Mouse (Mus musculus) megakaryocyte, embryonic 14.5 days (primary cell): ENCODE measurements around the gene A630076J17Rik. TPM values are rescaled to one million over a fixed set of nuclear protein-coding genes. Genes with fewer than 3 reads are reported as not detected.

ENCODE experiments used
- H3K27me3 ChIP-seq: replicated peaks from 2 replicates; pipeline ENCODE3; 2012; ENCODE audit warnings: inconsistent platforms
- H3K36me3 ChIP-seq: replicated peaks from 2 replicates; pipeline ENCODE3; 2012; ENCODE audit warnings: low read length, inconsistent platforms, mixed read lengths
- H3K4me1 ChIP-seq: 2 replicates; pipeline ENCODE4 v1.6.1; 2012; ENCODE audit warnings: inconsistent platforms
- H3K4me3 ChIP-seq: replicated peaks from 2 replicates; pipeline ENCODE3; 2012; ENCODE audit warnings: moderate library complexity, mild to moderate bottlenecking, inconsistent platforms
- H3K9me3 ChIP-seq: 2 replicates; pipeline ENCODE4 v1.6.1; 2012; ENCODE audit warnings: inconsistent platforms
- FLI1 ChIP-seq: IDR thresholded peaks from 2 replicates; pipeline ENCODE4 v1.6.1; 2012; ENCODE audit warnings: low read length, inconsistent platforms, mixed read lengths
- GATA1 ChIP-seq: IDR thresholded peaks from 3 replicates; pipeline ENCODE4 v1.6.1; 2012; ENCODE audit warnings: mixed read lengths, low read length, inconsistent platforms, borderline replicate concordance
- polyA plus RNA-seq: library from polyadenylated mRNA; stranded (reverse); fragments of >175 nt; gene quantifications from 2 replicates; pipeline ENCODE4 v1.2.3, GENCODE M21; 2012; ENCODE audit warnings: low replicate concordance; ENCODE audit not compliant: insufficient read depth

Gene A630076J17Rik
- polyA plus RNA-seq, 1 experiment: not detected

DNA sequence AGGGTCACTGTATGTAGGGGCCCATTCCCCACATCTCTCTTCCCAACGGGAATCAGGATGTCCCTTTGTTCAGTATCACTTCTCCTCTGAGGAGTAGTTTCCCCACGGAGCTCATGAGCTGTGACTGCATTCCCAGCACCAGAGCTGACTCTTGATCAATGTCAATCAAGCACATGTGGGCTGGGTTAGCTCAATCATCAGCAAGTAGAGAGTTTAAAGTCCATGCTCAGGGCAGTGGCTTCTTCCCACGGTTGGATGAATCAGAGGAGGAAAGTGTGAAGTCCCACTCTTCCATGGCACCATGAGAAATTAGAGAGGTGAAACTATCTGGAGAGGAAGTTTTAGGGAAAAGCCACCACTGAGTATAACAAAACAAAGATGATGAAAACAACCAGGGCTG, 18.6 kb downstream of the A630076J17Rik start:
- TF ChIP-seq FLI1 (no peak), GATA1 (no peak)
- Histone ChIP-seq H3K36me3 (no peaks in the 10 kb centered on the region), H3K27me3 (peaks cover 38% of the 10 kb centered on the region), H3K9me3 (no peaks in the 10 kb centered on the region), H3K4me1 (peaks cover 17% of the 10 kb centered on the region), H3K4me3 (no peak overlapping the region)

DNA sequence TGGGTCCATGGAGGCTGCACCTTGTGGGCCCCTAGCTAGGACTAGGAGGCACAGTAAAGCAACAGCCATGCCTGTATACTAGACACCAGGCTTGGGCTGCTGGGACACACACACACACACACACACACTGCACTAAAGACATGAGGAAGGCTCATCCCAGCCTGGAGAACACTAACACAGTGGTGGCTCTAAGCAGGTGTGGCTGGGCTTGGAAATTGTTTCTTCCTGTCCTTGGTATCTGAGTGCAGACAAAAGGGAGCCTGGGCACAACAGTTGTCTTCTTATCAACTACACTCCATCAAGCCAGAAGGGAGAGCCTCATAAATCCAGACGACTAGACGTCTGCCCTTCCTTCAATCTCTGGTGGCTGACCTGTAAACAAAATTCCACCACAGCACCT, 19.9 kb downstream of the A630076J17Rik start:
- no peaks in the 10 kb centered on the region for H3K36me3 ChIP-seq
- no peaks in the 10 kb centered on the region for H3K9me3 ChIP-seq
- no peak overlapping the region for H3K4me3 ChIP-seq
- peaks cover 17% of the 10 kb centered on the region for H3K4me1 ChIP-seq
- TF ChIP-seq GATA1 (no peak), FLI1 (no peak)
- peaks cover 26% of the 10 kb centered on the region for H3K27me3 ChIP-seq

DNA sequence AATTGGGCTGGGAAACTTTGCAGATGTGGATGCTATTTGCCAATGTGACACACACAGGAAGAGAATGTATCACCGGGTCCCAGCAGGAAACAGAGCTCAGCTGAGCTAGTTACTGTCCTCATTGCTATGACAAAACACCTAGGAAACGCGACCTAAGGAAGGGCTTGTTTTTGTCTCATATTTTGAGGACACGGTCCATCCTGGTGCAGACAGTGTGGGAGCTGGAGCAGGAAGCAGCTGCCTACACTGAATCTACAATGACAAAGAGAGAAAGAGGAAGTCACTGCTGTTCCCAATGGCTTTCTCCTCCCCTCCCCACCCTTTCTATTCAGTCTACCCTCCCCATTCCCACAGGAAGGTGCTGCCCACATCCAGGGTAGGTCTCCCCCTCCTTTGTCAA, 21.6 kb downstream of the A630076J17Rik start:
- Histone ChIP-seq H3K4me3 (peak overlapping the region; percentile 55), H3K9me3 (no peaks in the 10 kb centered on the region), H3K4me1 (peaks cover 17% of the 10 kb centered on the region), H3K36me3 (no peaks in the 10 kb centered on the region), H3K27me3 (peaks cover 22% of the 10 kb centered on the region)
- TF ChIP-seq FLI1 (no peak), GATA1 (no peak)

DNA sequence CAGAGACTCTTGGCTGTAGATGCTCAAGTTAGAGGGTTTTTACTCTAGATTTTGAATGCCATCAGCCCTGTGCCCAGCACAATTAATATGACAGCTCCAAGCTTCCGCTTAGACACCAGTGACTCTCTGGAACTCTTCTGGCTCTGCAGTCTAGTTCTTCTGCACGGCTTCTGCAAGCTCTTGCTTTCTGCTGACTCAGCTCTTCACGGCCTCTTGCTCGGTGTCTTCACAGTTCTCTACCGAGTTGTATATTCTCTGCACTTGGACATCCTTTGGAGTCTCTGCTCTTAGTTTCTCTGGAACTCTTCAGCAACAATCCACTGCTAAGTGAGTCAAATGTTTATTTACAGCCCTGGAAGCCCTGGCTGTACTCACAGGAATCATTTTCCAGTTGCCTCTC, 23.5 kb downstream of the A630076J17Rik start:
- peaks cover 16% of the 10 kb centered on the region for H3K27me3 ChIP-seq
- H3K4me3 ChIP-seq: no peak overlapping the region
- H3K4me1 ChIP-seq: peaks cover 17% of the 10 kb centered on the region
- H3K36me3 ChIP-seq: no peaks in the 10 kb centered on the region
- no peaks in the 10 kb centered on the region for H3K9me3 ChIP-seq
- TF ChIP-seq FLI1 (no peak), GATA1 (no peak)

DNA sequence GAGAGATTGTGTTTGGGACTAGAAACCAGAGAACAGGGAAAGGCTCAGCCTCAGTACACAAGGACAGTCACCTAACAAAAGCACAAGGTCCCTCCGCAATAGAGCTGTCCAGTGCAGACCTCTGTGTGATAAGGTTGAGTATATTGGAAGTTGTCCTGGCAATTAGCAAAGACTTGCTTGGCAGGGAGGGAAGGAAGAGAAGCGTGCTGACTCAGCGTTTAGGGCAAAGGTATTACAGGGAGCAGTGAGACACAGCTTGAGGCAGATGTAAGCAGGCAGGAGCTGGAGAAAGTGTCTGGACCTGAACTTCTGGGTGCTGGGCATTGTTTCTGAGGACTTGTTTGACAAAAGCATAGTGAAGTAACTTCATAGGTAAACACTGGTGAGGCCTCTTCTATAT, 25.6 kb downstream of the A630076J17Rik start:
- TF ChIP-seq GATA1: no peak
- no peak for TF ChIP-seq FLI1
- H3K4me1 ChIP-seq: peaks cover 12% of the 10 kb centered on the region

GRCm38 (mm10) chr3:107256724-107257123, 26.3 kb downstream of the A630076J17Rik start:
- Histone ChIP-seq H3K27me3 (peaks cover 18% of the 10 kb centered on the region), H3K4me3 (no peak overlapping the region), H3K4me1 (peaks cover 8% of the 10 kb centered on the region), H3K9me3 (no peaks in the 10 kb centered on the region), H3K36me3 (no peaks in the 10 kb centered on the region)
- TF ChIP-seq FLI1 (no peak), GATA1 (no peak)

More for the DNA sequence above, 25.6 kb downstream of the A630076J17Rik start:
- peaks cover 18% of the 10 kb centered on the region for H3K27me3 ChIP-seq
- no peaks in the 10 kb centered on the region for H3K36me3 ChIP-seq
- no peak overlapping the region for H3K4me3 ChIP-seq
- no peaks in the 10 kb centered on the region for H3K9me3 ChIP-seq

DNA sequence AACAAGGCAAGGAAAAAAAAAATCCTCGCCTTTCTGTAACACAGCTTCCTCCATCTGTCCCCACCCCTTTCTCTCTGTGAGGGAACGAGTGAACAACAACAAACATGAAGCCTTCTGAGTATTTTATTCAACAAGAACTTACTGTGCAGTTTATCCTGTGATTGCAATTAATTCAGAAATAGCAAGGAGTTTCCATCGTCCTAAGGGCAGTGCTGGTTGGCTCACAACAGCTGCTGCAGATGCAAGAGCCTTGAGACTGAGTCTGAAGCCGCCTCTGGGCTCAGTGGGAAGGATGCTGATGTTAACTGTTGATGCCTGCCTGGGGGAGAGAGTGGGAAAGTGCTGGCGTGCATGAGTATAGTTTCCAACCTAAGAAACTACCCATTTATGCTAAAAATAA, 27.5 kb downstream of the A630076J17Rik start:
- H3K36me3 ChIP-seq: no peaks in the 10 kb centered on the region
- TF ChIP-seq GATA1 (no peak), FLI1 (no peak)
- no peaks in the 10 kb centered on the region for H3K9me3 ChIP-seq
- peaks cover 20% of the 10 kb centered on the region for H3K27me3 ChIP-seq
- no peaks in the 10 kb centered on the region for H3K4me1 ChIP-seq
- H3K4me3 ChIP-seq: no peak overlapping the region

DNA sequence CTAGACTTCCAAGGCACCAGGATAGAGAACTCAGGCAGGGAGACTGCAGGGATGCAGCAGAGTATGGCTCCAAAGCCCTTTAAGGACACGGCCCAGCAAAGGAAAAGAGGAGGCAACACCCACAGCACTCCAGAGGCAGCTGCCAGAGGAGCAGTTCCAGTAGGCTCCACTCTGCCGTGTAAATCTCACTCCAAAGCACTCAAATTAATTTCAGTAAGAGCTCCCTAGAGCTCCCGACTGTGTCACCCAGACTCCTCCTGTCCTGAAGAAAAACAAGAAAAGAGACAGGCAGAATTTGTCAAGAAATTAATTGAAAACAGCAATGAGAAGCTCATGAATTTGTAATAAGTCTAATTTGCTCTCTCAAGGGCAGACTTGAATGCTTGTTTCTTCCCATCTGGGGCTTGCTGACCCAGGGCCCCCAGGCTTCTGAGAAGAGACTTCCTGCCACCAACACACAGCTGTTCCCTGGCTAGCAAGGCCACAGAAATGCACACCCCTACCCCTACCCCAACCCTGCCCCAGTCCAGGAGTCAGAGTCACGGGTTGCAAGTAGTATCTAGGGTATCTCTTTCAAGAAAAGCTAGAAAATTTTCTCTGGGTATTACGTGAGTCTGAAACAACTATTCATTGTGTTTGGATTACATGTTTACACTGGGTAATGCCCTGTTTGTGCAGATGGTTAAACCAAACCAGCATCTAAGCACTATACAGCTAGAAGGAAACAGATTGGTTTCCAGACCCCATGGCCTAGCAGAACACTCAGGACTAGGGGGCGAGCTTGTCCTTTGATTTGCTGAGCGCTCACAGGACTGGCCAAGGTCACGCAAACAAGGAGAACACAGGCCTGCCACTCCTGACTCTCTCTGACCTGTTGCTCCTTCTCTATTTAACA, 30.8 kb downstream of the A630076J17Rik start:
- peaks cover 24% of the 10 kb centered on the region for H3K27me3 ChIP-seq
- H3K4me3 ChIP-seq: no peak overlapping the region
- no peaks in the 10 kb centered on the region for H3K9me3 ChIP-seq
- H3K4me1 ChIP-seq: no peaks in the 10 kb centered on the region
- TF ChIP-seq GATA1 (no peak), FLI1 (no peak)
- H3K36me3 ChIP-seq: no peaks in the 10 kb centered on the region

GRCm38 (mm10) chr3:107261851-107262165, 31.4 kb downstream of the A630076J17Rik start:
- H3K4me3 ChIP-seq: no peak overlapping the region
- H3K36me3 ChIP-seq: no peaks in the 10 kb centered on the region
- no peaks in the 10 kb centered on the region for H3K4me1 ChIP-seq
- H3K27me3 ChIP-seq: peaks cover 25% of the 10 kb centered on the region
- no peaks in the 10 kb centered on the region for H3K9me3 ChIP-seq
- TF ChIP-seq GATA1 (no peak), FLI1 (no peak)

DNA sequence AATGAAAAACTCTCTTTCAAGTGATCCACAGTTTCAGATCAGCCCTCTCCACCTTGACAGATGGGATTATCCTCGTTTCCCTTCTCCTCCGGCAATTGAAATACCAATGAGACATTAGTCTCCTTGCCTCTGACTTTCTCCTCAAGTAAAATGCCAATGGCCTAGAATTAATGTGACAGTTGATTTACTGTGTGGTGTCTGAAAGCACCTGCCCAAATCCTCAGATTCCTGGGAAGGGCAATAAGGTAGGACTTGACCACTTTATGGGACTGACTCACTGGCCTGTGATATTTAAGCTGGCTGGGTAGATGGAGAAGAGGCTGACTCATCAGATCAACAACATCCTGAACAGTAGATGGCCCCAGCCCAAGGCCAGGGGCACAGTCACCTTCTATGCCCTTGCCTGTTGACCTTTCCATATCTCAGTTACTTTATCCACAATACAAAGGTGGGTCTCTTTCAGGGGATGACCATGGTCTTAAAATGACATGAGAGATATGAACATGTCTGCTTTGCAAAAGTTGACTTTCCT, 36.5 kb downstream of the A630076J17Rik start:
- TF ChIP-seq FLI1 (no peak), GATA1 (no peak)
- H3K4me3 ChIP-seq: no peak overlapping the region
- peaks cover 32% of the 10 kb centered on the region for H3K27me3 ChIP-seq
- H3K9me3 ChIP-seq: no peaks in the 10 kb centered on the region
- H3K36me3 ChIP-seq: no peaks in the 10 kb centered on the region
- H3K4me1 ChIP-seq: no peaks in the 10 kb centered on the region
